Mouse (Mus musculus) heart, postnatal 0 days (tissue): ENCODE measurements at regions not wholly inside any gene's neighbourhood (a gene's known extent, or its start where the extent isn't known, plus 50 kb on each side); places are given as distances from the start of the nearest gene placed in this dataset.

Experiments used
- ATAC-seq: fragments of 200-750 bp; cut with Nextera tagmentation; 2 replicates; pipeline ENCODE4 v1.8.0; 2017; ENCODE audit warnings: low read depth, moderate number of reproducible peaks, moderate library complexity; ENCODE audit not compliant: insufficient read depth
- DNase-seq: peaks from one replicate; pipeline ENCODE4 v3.0.0-alpha.2; 2016; ENCODE audit warnings: low spot score
- H3K27ac ChIP-seq: fragments of 300-500 bp; sonication (generic); 2 replicates; pipeline ENCODE4 v1.5.1; 2014; ENCODE audit warnings: low read depth, mild to moderate bottlenecking
- H3K27me3 ChIP-seq: fragments of 300-500 bp; sonication (generic); 2 replicates; pipeline ENCODE4 v1.6.1; 2014; ENCODE audit warnings: low read length, mixed read lengths; ENCODE audit not compliant: control insufficient read depth, insufficient read depth
- H3K36me3 ChIP-seq: fragments of 300-500 bp; sonication (generic); replicated peaks from 2 replicates; pipeline ENCODE4 v1.6.1; 2014; ENCODE audit warnings: low read length, mixed read lengths; ENCODE audit not compliant: control insufficient read depth, insufficient read depth
- H3K4me1 ChIP-seq: fragments of 300-500 bp; sonication (generic); 2 replicates; pipeline ENCODE4 v1.6.1; 2014; ENCODE audit warnings: antibody characterized with exemption; ENCODE audit not compliant: control insufficient read depth, insufficient read depth
- H3K4me2 ChIP-seq: fragments of 300-500 bp; sonication (generic); 2 replicates; pipeline ENCODE4 v1.6.1; 2014; ENCODE audit warnings: low read depth, mild to moderate bottlenecking, low read length, moderate library complexity
- H3K4me3 ChIP-seq: fragments of 300-500 bp; sonication (generic); 2 replicates; pipeline ENCODE4 v1.5.1; 2014; ENCODE audit warnings: low read depth, low read length
- H3K9ac ChIP-seq: fragments of 300-500 bp; sonication (generic); replicated peaks from 2 replicates; pipeline ENCODE4 v1.6.1; 2014; ENCODE audit warnings: low read depth, low read length, mixed read lengths
- H3K9me3 ChIP-seq: fragments of 300-500 bp; sonication (generic); replicated peaks from 2 replicates; pipeline ENCODE4 v1.6.1; 2016; ENCODE audit warnings: low read length; ENCODE audit not compliant: control insufficient read depth
- CTCF ChIP-seq: IDR thresholded peaks from 2 replicates; pipeline ENCODE4 v1.5.1; 2016; ENCODE audit warnings: antibody characterized with exemption, control low read depth, low read depth
- EP300 ChIP-seq: IDR thresholded peaks from 2 replicates; pipeline ENCODE4 v1.6.1; 2016; ENCODE audit warnings: antibody characterized with exemption, low read depth
- WGBS: fragments of 180-500 bp; shearing (Covaris S2); extraction: QIAGEN DNeasy Blood & Tissue Kit; methylation state at CpG from one replicate; pipeline ENCODE4 v1.1.7; 2014; 5-methylcytosine and 5-hydroxymethylcytosine counted together

GRCm38 (mm10) chr9:31650362-31651130, 186.3 kb upstream of the Tmem45b start:
- Histone ChIP-seq H3K4me3 (no peak overlapping the region), H3K4me1 (no peaks in the 10 kb centered on the region), H3K9me3 (no peaks in the 10 kb centered on the region), H3K27ac (no peak overlapping the region), H3K27me3 (no peaks in the 10 kb centered on the region), H3K4me2 (no peak overlapping the region), H3K9ac (no peak overlapping the region), H3K36me3 (no peaks in the 10 kb centered on the region)
- no peak for TF ChIP-seq CTCF
- no peak for TF ChIP-seq EP300
- DNase-seq (no peak), ATAC-seq (no peak)
- WGBS = 85% methylated on average over 10 of the region's 10 CpGs

- ATAC-seq (no peak), DNase-seq (no peak)
- no peak overlapping the region for H3K4me2 ChIP-seq
- H3K9me3 ChIP-seq = no peaks in the 10 kb centered on the region
- 83% methylated on average over 5 of the region's 5 CpGs for WGBS
- no peaks in the 10 kb centered on the region for H3K4me1 ChIP-seq
- TF ChIP-seq CTCF (no peak), EP300 (no peak)
- H3K4me3 ChIP-seq = no peak overlapping the region
- H3K36me3 ChIP-seq = no peaks in the 10 kb centered on the region
- H3K9ac ChIP-seq = no peak overlapping the region
- no peak overlapping the region for H3K27ac ChIP-seq
- no peaks in the 10 kb centered on the region for H3K27me3 ChIP-seq
These were observed 184.8 kb upstream of the Tmem45b start for GRCm38 (mm10) chr9:31649073-31649472.

GRCm38 (mm10) chr9:31648551-31648950, 184.3 kb upstream of the Tmem45b start:
- ATAC-seq = no peak
- 77% methylated on average over 9 of the region's 9 CpGs for WGBS
- TF ChIP-seq EP300 = no peak
- TF ChIP-seq CTCF = no peak

GRCm38 (mm10) chr9:31645114-31645513, 180.9 kb upstream of the Tmem45b start:
- TF ChIP-seq EP300 (no peak), CTCF (no peak)
- Histone ChIP-seq H3K4me3 (no peak overlapping the region), H3K27me3 (no peaks in the 10 kb centered on the region), H3K4me2 (no peak overlapping the region), H3K9me3 (no peaks in the 10 kb centered on the region), H3K36me3 (no peaks in the 10 kb centered on the region), H3K27ac (no peak overlapping the region), H3K9ac (no peak overlapping the region), H3K4me1 (no peaks in the 10 kb centered on the region)
- WGBS = 60% methylated on average over 7 of the region's 7 CpGs
- no peak for ATAC-seq
- DNase-seq = no peak

More at GRCm38 (mm10) chr9:31648551-31648950, 184.3 kb upstream of the Tmem45b start:
- Histone ChIP-seq H3K4me2 (no peak overlapping the region), H3K27ac (no peak overlapping the region), H3K4me1 (no peaks in the 10 kb centered on the region), H3K4me3 (no peak overlapping the region), H3K9me3 (no peaks in the 10 kb centered on the region), H3K27me3 (no peaks in the 10 kb centered on the region), H3K9ac (no peak overlapping the region), H3K36me3 (no peaks in the 10 kb centered on the region)
- DNase-seq = no peak

- Histone ChIP-seq H3K4me3 (no peak overlapping the region), H3K9ac (no peak overlapping the region), H3K9me3 (no peaks in the 10 kb centered on the region), H3K27me3 (no peaks in the 10 kb centered on the region), H3K27ac (no peak overlapping the region), H3K4me1 (no peaks in the 10 kb centered on the region), H3K36me3 (no peaks in the 10 kb centered on the region), H3K4me2 (no peak overlapping the region)
- ATAC-seq = no peak
- no peak for DNase-seq
- TF ChIP-seq EP300 (no peak), CTCF (no peak)
- 76% methylated on average over 3 of the region's 3 CpGs for WGBS
These were observed 179.8 kb upstream of the Tmem45b start for GRCm38 (mm10) chr9:31644106-31644505.

GRCm38 (mm10) chr9:31642169-31642568, 177.9 kb upstream of the Tmem45b start:
- WGBS = 77% methylated on average over 4 of the region's 4 CpGs
- H3K27ac ChIP-seq = no peak overlapping the region
- H3K27me3 ChIP-seq = no peaks in the 10 kb centered on the region
- no peak overlapping the region for H3K9ac ChIP-seq
- DNase-seq (no peak), ATAC-seq (no peak)
- H3K36me3 ChIP-seq = no peaks in the 10 kb centered on the region
- H3K4me3 ChIP-seq = no peak overlapping the region
- TF ChIP-seq EP300 (no peak), CTCF (no peak)
- H3K4me1 ChIP-seq = no peaks in the 10 kb centered on the region
- H3K9me3 ChIP-seq = no peaks in the 10 kb centered on the region
- no peak overlapping the region for H3K4me2 ChIP-seq
